Mouse (Mus musculus) macrophage (primary cell): ENCODE measurements around the gene 7530416G11Rik. TPM values are rescaled to one million over a fixed set of nuclear protein-coding genes. Genes with fewer than 3 reads are reported as not detected.

ENCODE experiments used
- H3K27ac ChIP-seq: fragments of 350-480 bp; formaldehyde crosslinking; 2 replicates; pipeline ENCODE4 v1.9.0; 2021
- H3K36me3 ChIP-seq: fragments of 350-480 bp; formaldehyde crosslinking; 2 replicates; pipeline ENCODE4 v1.9.0; 2021; ENCODE audit errors: inconsistent target
- H3K4me3 ChIP-seq: fragments of 350-480 bp; formaldehyde crosslinking; 2 replicates; pipeline ENCODE4 v1.9.0; 2021; ENCODE audit errors: inconsistent target
- H3K79me2 ChIP-seq: fragments of 350-480 bp; formaldehyde crosslinking; 2 replicates; pipeline ENCODE4 v1.9.0; 2021; ENCODE audit errors: inconsistent target
- WGBS: methylation state at CpG from one replicate; pipeline ENCODE4 v1.1.7; 2026; ENCODE audit warnings: inconsistent platforms; ENCODE audit not compliant: missing documents; 5-methylcytosine and 5-hydroxymethylcytosine counted together
- polyA plus RNA-seq: library from polyadenylated mRNA; stranded (reverse); fragments of 250-400 nt; gene quantifications from 3 replicates; pipeline ENCODE4 v1.2.4, GENCODE M21; 2018; ENCODE audit warnings: inconsistent platforms
- total RNA-seq, 78 experiments: library from RNA; depleted of rRNA; stranded (reverse); fragments of 250-400 nt; gene quantifications; 1 replicate in 9 of 78; 2 replicates in 24 of 78; 3 replicates in 43 of 78; 4 replicates in 2 of 78; pipeline ENCODE4 v1.2.4; 2018; ENCODE audit warnings: inconsistent platforms in 56 of 78

Gene 7530416G11Rik
- total RNA-seq (2018; cell fraction: chromatin; rRNA removed), result not detected
- total RNA-seq (2018; cell fraction: cytosol; rRNA removed), result not detected
- not detected for total RNA-seq (2018; cell fraction: nucleus; rRNA removed)
- not detected in 3 replicates for polyA plus RNA-seq

- H3K36me3 ChIP-seq, result no peaks in the 10 kb centered on the region
- H3K4me3 ChIP-seq, result no peak within 1 kb of the TSS
- no peak within 1 kb of the TSS for H3K27ac ChIP-seq
- no peaks in the 10 kb centered on the region for H3K79me2 ChIP-seq
- WGBS, result 83% methylated on average over 8 of the region's 8 CpGs
These were observed at the start of gene 7530416G11Rik for GRCm38 (mm10) chr15:85503127-85503526. Gene 7530416G11Rik, minus strand, starts transcription at chr15:85503227.

- Histone ChIP-seq H3K4me3 (no peak overlapping the region), H3K79me2 (no peaks in the 10 kb centered on the region), H3K36me3 (no peaks in the 10 kb centered on the region), H3K27ac (no peak overlapping the region)
- 77% methylated on average over 4 of the region's 4 CpGs for whole genome bisulfite sequencing
These were observed 43.5 kb upstream of the 7530416G11Rik start for GRCm38 (mm10) chr15:85546500-85546899.

GRCm38 (mm10) chr15:85545369-85545768 is 42.3 kb upstream of the 7530416G11Rik start:
- Histone ChIP-seq H3K36me3 (no peaks in the 10 kb centered on the region), H3K79me2 (no peaks in the 10 kb centered on the region), H3K27ac (no peak overlapping the region), H3K4me3 (no peak overlapping the region)
- WGBS, result 87% methylated on average over 5 of the region's 5 CpGs

- WGBS, result 81% methylated on average over 11 of the region's 11 CpGs
- no peaks in the 10 kb centered on the region for H3K36me3 ChIP-seq
- H3K27ac ChIP-seq, result no peak overlapping the region
- H3K79me2 ChIP-seq, result no peaks in the 10 kb centered on the region
- H3K4me3 ChIP-seq, result no peak overlapping the region
These were observed 35.1 kb upstream of the 7530416G11Rik start for GRCm38 (mm10) chr15:85538170-85538569.

- Histone ChIP-seq H3K79me2 (no peaks in the 10 kb centered on the region), H3K27ac (no peak overlapping the region), H3K4me3 (no peak overlapping the region), H3K36me3 (no peaks in the 10 kb centered on the region)
- 89% methylated on average over 25 of the region's 25 CpGs for WGBS
These were observed 34.1 kb upstream of the 7530416G11Rik start for GRCm38 (mm10) chr15:85537151-85537550.

GRCm38 (mm10) chr15:85534646-85535045 is 31.6 kb upstream of the 7530416G11Rik start:
- H3K27ac ChIP-seq, result no peak overlapping the region
- H3K36me3 ChIP-seq, result no peaks in the 10 kb centered on the region
- 91% methylated on average over 6 of the region's 6 CpGs for WGBS
- H3K4me3 ChIP-seq, result no peak overlapping the region
- no peaks in the 10 kb centered on the region for H3K79me2 ChIP-seq

- WGBS, result 76% methylated on average over 6 of the region's 8 CpGs
- no peak overlapping the region for H3K4me3 ChIP-seq
- no peaks in the 10 kb centered on the region for H3K36me3 ChIP-seq
- no peak overlapping the region for H3K27ac ChIP-seq
- H3K79me2 ChIP-seq, result no peaks in the 10 kb centered on the region
These were observed 31.2 kb upstream of the 7530416G11Rik start for GRCm38 (mm10) chr15:85534215-85534614.

- Histone ChIP-seq H3K79me2 (no peaks in the 10 kb centered on the region), H3K36me3 (no peaks in the 10 kb centered on the region), H3K4me3 (no peak overlapping the region), H3K27ac (no peak overlapping the region)
- 84% methylated on average over 3 of the region's 3 CpGs for WGBS
These were observed 29.0 kb upstream of the 7530416G11Rik start for GRCm38 (mm10) chr15:85532063-85532462.

GRCm38 (mm10) chr15:85529911-85530310 is 26.9 kb upstream of the 7530416G11Rik start:
- no peak overlapping the region for H3K27ac ChIP-seq
- H3K79me2 ChIP-seq, result no peaks in the 10 kb centered on the region
- no peaks in the 10 kb centered on the region for H3K36me3 ChIP-seq
- 75% methylated on average over 3 of the region's 3 CpGs for WGBS
- H3K4me3 ChIP-seq, result no peak overlapping the region

GRCm38 (mm10) chr15:85524404-85524950 is 21.4 kb upstream of the 7530416G11Rik start:
- H3K36me3 ChIP-seq, result no peaks in the 10 kb centered on the region
- H3K27ac ChIP-seq, result no peak overlapping the region
- WGBS, result 89% methylated on average over 12 of the region's 12 CpGs
- H3K79me2 ChIP-seq, result no peaks in the 10 kb centered on the region
- H3K4me3 ChIP-seq, result no peak overlapping the region

GRCm38 (mm10) chr15:85523173-85523991 is 20.4 kb upstream of the 7530416G11Rik start:
- WGBS, result 6% methylated on average over 14 of the region's 14 CpGs
- no peak overlapping the region for H3K27ac ChIP-seq
- no peaks in the 10 kb centered on the region for H3K36me3 ChIP-seq
- H3K4me3 ChIP-seq, result no peak overlapping the region
- H3K79me2 ChIP-seq, result no peaks in the 10 kb centered on the region

GRCm38 (mm10) chr15:85519438-85519837 is 16.4 kb upstream of the 7530416G11Rik start:
- H3K4me3 ChIP-seq, result no peak overlapping the region
- H3K27ac ChIP-seq, result no peak overlapping the region
- no peaks in the 10 kb centered on the region for H3K36me3 ChIP-seq
- no peaks in the 10 kb centered on the region for H3K79me2 ChIP-seq
- WGBS, result 75% methylated on average over 3 of the region's 4 CpGs

- 91% methylated on average over 29 of the region's 32 CpGs for WGBS
- no peak overlapping the region for H3K27ac ChIP-seq
- H3K4me3 ChIP-seq, result no peak overlapping the region
- H3K36me3 ChIP-seq, result no peaks in the 10 kb centered on the region
- H3K79me2 ChIP-seq, result no peaks in the 10 kb centered on the region
These were observed 4.5 kb upstream of the 7530416G11Rik start for GRCm38 (mm10) chr15:85507370-85508014.

GRCm38 (mm10) chr15:85506680-85507079 is 3.7 kb upstream of the 7530416G11Rik start:
- Histone ChIP-seq H3K36me3 (no peaks in the 10 kb centered on the region), H3K4me3 (no peak overlapping the region), H3K27ac (no peak overlapping the region), H3K79me2 (no peaks in the 10 kb centered on the region)
- 13% methylated on average over 1 of the region's 1 CpGs for WGBS
